Mouse (Mus musculus) bone marrow macrophage, adult 2 months (primary cell): Measurements from ENCODE around the gene Thsd4.

Experiments
- CTCF ChIP-seq: IDR thresholded peaks from 2 replicates; pipeline ENCODE4 v1.5.1; 2012; ENCODE audit warnings: low read depth, mild to moderate bottlenecking, low read length, moderate library complexity
- POLR2A ChIP-seq: IDR thresholded peaks from 2 replicates; pipeline ENCODE4 v1.6.1; 2012; ENCODE audit warnings: mild to moderate bottlenecking, low read depth, low read length, borderline replicate concordance

- no peak for TF ChIP-seq POLR2A
- TF ChIP-seq CTCF: no peak
Measured at GRCm38 (mm10) chr9:60024971-60025370, 496.9 kb downstream of the Thsd4 start.
